Mouse (Mus musculus) liver, embryonic 14.5 days (tissue): ENCODE data around the gene Fbxw9.

ENCODE experiments used
- CTCF ChIP-seq: IDR thresholded peaks from 2 replicates; pipeline ENCODE4 v1.5.1; 2016; ENCODE audit warnings: antibody characterized with exemption, low read depth, control low read depth
- EP300 ChIP-seq: IDR thresholded peaks from 2 replicates; pipeline ENCODE4 v1.6.1; 2016; ENCODE audit warnings: antibody characterized with exemption, low read depth

- TF ChIP-seq CTCF: no peak
- TF ChIP-seq EP300: no peak
Measured at GRCm38 (mm10) chr8:85071041-85071440, 11.2 kb downstream of the Fbxw9 start.
